16 mouse cellular contexts compared by ENCODE assay signal in the genomic region with DNA sequence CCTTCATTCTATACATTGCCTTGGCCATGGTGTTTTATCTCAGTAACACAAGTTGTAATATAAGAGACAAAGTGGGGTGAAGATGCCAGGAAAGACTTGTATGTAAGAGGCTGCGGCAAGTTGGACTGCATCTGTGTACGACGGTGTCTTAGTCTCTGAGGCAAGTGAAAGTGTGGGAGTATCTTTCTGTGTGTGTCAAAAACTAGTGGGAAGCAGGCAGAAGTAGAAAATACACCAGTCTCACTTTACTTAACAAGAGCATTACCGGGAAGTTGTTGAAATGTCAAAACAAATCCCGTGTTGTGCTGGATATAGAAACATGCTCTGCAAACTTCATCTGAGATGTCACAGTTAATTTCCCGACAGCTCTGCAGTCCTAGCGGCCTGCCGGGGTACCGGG.
"Had no signal": no experiment of that assay in that cellular context is flagged by ENCODE, and none has a peak within 500 bp of the region (broad histone marks: within the 10 kb centered on the region; RNA-seq: fewer than 3 reads in every experiment).

No protein-coding gene starts in this region.

- H3K4me2 ChIP-seq: kidney, embryonic 15.5 days; liver, embryonic 13.5 days; midbrain, embryonic 11.5 days had no signal

- H3K27ac ChIP-seq: kidney, embryonic 15.5 days; left cerebral cortex, adult 2 months; liver, embryonic 13.5 days; stomach, postnatal 0 days had no signal

- DNase-seq: kidney, adult 11 months; kidney, adult 8-10 months; kidney, postnatal 10 days; kidney, postnatal 36 days; layer of hippocampus, postnatal 36 days; left cerebral cortex, postnatal 4 days; liver, embryonic 13.5 days; lung, adult 2 months; lung, postnatal 14 days; lung, postnatal 4 days; midbrain, embryonic 14.5 days; thymus, postnatal 25 days had no signal

- H3K9ac ChIP-seq: kidney, embryonic 15.5 days; liver, embryonic 13.5 days had no signal

- H3K36me3 ChIP-seq: kidney, embryonic 15.5 days; liver, embryonic 13.5 days had no signal

- H3K4me3 ChIP-seq: kidney, embryonic 15.5 days; left cerebral cortex, adult 2 months; liver, embryonic 13.5 days had no signal

- H3K27me3 ChIP-seq: kidney, embryonic 15.5 days; liver, embryonic 13.5 days had no signal

- H3K9me3 ChIP-seq: kidney, embryonic 15.5 days; liver, embryonic 13.5 days had no signal
